In the genomic region with DNA sequence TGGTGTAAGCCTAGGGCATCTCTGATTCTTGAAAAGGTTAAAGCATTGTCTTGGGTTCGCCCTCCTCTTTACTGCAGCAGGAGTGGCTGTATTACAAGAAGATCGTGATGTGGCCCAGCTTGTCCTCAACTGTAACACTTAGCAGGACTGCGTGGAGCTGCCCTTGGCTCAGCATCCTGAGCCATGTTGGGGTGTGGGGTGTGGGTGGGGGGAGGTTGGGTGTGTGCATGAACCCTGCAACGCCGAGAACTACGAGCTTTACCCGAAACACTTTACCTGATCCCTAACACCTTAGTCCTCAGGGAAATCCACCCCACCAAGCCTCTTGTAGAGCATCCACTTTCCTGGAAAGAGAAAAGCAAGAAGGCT, we compare ENCODE assay signal across 8 mouse cellular contexts. TPM values are rescaled to one million over a fixed set of nuclear protein-coding genes. Genes with fewer than 3 reads are reported as not detected.
DNase-seq lines count a peak whose midpoint lies in the region; ATAC-seq and TF ChIP-seq lines count a peak whose summit lies in the region.

No protein-coding gene starts in this region.

- H3K9me3 ChIP-seq in heart, embryonic 11.5 days (replicated peaks; ENCODE audit: control insufficient read depth, low read length), result no peaks in the 10 kb centered on the region
- H3K9me3 ChIP-seq in ES-E14 (ENCODE audit: control insufficient read depth, insufficient read depth, low read depth, low read length), result no peaks in the 10 kb centered on the region
- no peaks in the 10 kb centered on the region for H3K9me3 ChIP-seq in hindbrain, embryonic 11.5 days (ENCODE audit: control insufficient read depth, low read length)

- H3K4me2 ChIP-seq in heart, embryonic 11.5 days, result peak overlapping the region; percentile 81
- peak overlapping the region; percentile 66; the same call in 1 of the 2 replicates for H3K4me2 ChIP-seq in hindbrain, embryonic 11.5 days (replicated peaks; ENCODE audit: low read depth, low read length)

- WGBS in heart, embryonic 11.5 days (ENCODE audit: insufficient replicate concordance), result 44% methylated on average over 7 of the region's 7 CpGs
- 49% methylated on average over 7 of the region's 7 CpGs for WGBS in hindbrain, embryonic 11.5 days

- in situ Hi-C loops in ES-E14 (cut with MboI; ENCODE audit: low sequenced_read_pairs in 2 of 2, unreplicated experiment in 2 of 2), result no loop called here

- H3K27me3 ChIP-seq in heart, embryonic 11.5 days (ENCODE audit: control insufficient read depth, insufficient read depth, low read length), result no peaks in the 10 kb centered on the region
- H3K27me3 ChIP-seq in hindbrain, embryonic 11.5 days (ENCODE audit: control insufficient read depth, insufficient read depth, low read length), result no peaks in the 10 kb centered on the region

- intact Hi-C loops in heart, postnatal 10 days (cut with DNase I), result no loop called here

- peaks cover 20% of the 10 kb centered on the region for H3K36me3 ChIP-seq in heart, embryonic 11.5 days (ENCODE audit: control insufficient read depth, insufficient read depth, low read length)
- H3K36me3 ChIP-seq in ES-E14 (ENCODE audit: control insufficient read depth, insufficient read depth, low read length, poor library complexity, severe bottlenecking), result peaks cover 28% of the 10 kb centered on the region
- 0 out of 2 replicates have a peak, but pooled peaks cover 2% of the 10 kb centered on the region for H3K36me3 ChIP-seq in hindbrain, embryonic 11.5 days (ENCODE audit: control insufficient read depth, insufficient read depth, low read length)

- no peak for ATAC-seq in heart, embryonic 11.5 days (replicated peaks; ENCODE audit: insufficient number of reproducible peaks, low FRiP score, low TSS enrichment)
- no peak; the same call in 1 of the 2 replicates for ATAC-seq in hindbrain, embryonic 11.5 days (ENCODE audit: low FRiP score)
- peak; percentile 2; the same call in 1 of the 2 replicates for ATAC-seq in megakaryocyte progenitor cell, adult 5-6 weeks (replicated peaks; ENCODE audit: poor library complexity)

- no peak overlapping the region for H3K27ac ChIP-seq in heart, embryonic 11.5 days (ENCODE audit: low read depth, low read length)
- no peak overlapping the region for H3K27ac ChIP-seq in ES-E14 (ENCODE audit: insufficient read depth, low read depth, low read length, poor library complexity, severe bottlenecking)
- no peak overlapping the region for H3K27ac ChIP-seq in hindbrain, embryonic 11.5 days (ENCODE audit: low read depth, low read length)

- peaks cover 7% of the 10 kb centered on the region; the same call in 1 of the 2 replicates for H3K4me1 ChIP-seq in heart, embryonic 11.5 days (ENCODE audit: control insufficient read depth, insufficient read depth, low read length)
- H3K4me1 ChIP-seq in ES-E14 (ENCODE audit: control insufficient read depth in 2 of 2, insufficient read depth in 2 of 2, low read length in 2 of 2, poor library complexity in 1 of 2), result peaks cover 3 to 15% of the 10 kb centered on the region in 2 experiments; a peak in 2 of 4 replicates
- H3K4me1 ChIP-seq in hindbrain, embryonic 11.5 days (replicated peaks; ENCODE audit: control insufficient read depth, insufficient read depth, low read length), result no peaks in the 10 kb centered on the region

- peak overlapping the region; percentile 97 for H3K4me3 ChIP-seq in heart, embryonic 11.5 days (ENCODE audit: low read depth, low read length)
- H3K4me3 ChIP-seq in ES-E14 (ENCODE audit: insufficient read depth in 1 of 2, low read depth in 1 of 2, low read length in 2 of 2, poor library complexity in 1 of 2, severe bottlenecking in 1 of 2), result peak overlapping the region in 1 of 2 experiments; percentile 22; a peak in 1 of 4 replicates
- peak overlapping the region; percentile 95 for H3K4me3 ChIP-seq in hindbrain, embryonic 11.5 days (ENCODE audit: low read depth, low read length)

- peak overlapping the region; percentile 52; the same call in 1 of the 2 replicates for H3K9ac ChIP-seq in heart, embryonic 11.5 days (ENCODE audit: low read depth, low read length)
- peak overlapping the region; percentile 14; the same call in 1 of the 2 replicates for H3K9ac ChIP-seq in ES-E14 (ENCODE audit: insufficient read depth, low read depth, low read length, poor library complexity, severe bottlenecking)
- peak overlapping the region; percentile 28; the same call in 1 of the 2 replicates for H3K9ac ChIP-seq in hindbrain, embryonic 11.5 days (ENCODE audit: low read depth, low read length)

- DNase-seq in heart, postnatal 10 days, result no peak
- no peak for DNase-seq in ES-E14 (ENCODE audit: low read depth, low spot score)
- no peak for DNase-seq in hindbrain, embryonic 11.5 days (ENCODE audit: low spot score)
- DNase-seq in layer of hippocampus, postnatal 10 days (ENCODE audit: low spot score in 2 of 2), result no peak
- DNase-seq in right cerebral cortex, postnatal 14 days, result no peak
- no peak for DNase-seq in urinary bladder, adult 18-20 months (ENCODE audit: low spot score in 2 of 2)

TF ChIP-seq in ES-E14, 5 proteins besides CTCF, POLR2A, EP300 and RAD21:
- no peak for TF ChIP-seq MAFK (IDR thresholded peaks at IDR 0.05; ENCODE audit: insufficient read depth, low read depth, low read length)
- TF ChIP-seq HCFC1 (IDR thresholded peaks at IDR 0.05; ENCODE audit: borderline replicate concordance, insufficient read depth, low read length), result no peak

RNA-seq across cellular contexts. Expression of a gene that starts 0.3 kb away (rescaled TPM):
- 176 and 204 TPM in 2 replicates for polyA plus RNA-seq in heart, embryonic 11.5 days (2014; fragmentation: Nextera tagmentation; extraction: Ambion mirVana)
- total RNA-seq in heart, postnatal 10 days (2021), result 100 to 1,000 TPM; 120 to 122 TPM
- 161 and 182 TPM in 2 replicates for total RNA-seq in ES-E14 (2012; rRNA removed)
- 225 and 242 TPM in 2 replicates for polyA plus RNA-seq in hindbrain, embryonic 11.5 days (2014; fragmentation: Nextera tagmentation; extraction: Ambion mirVana)
- 56.7 and 60.6 TPM in 2 replicates for total RNA-seq in megakaryocyte progenitor cell, adult 5-6 weeks (2015)
- 336 and 416 TPM in 2 replicates for total RNA-seq in megakaryocyte progenitor cell, adult 5-6 weeks (2017)
- 100 to 1,000 TPM; 316 to 337 TPM for total RNA-seq in layer of hippocampus, postnatal 10 days (2021)

RNA-seq across cellular contexts. Expression of a gene that starts 12.3 kb away (rescaled TPM):
- polyA plus RNA-seq in heart, embryonic 11.5 days (2014; fragmentation: Nextera tagmentation; extraction: Ambion mirVana), result 122 and 123 TPM in 2 replicates
- 10 to 100 TPM; 41.6 to 42.7 TPM for total RNA-seq in heart, postnatal 10 days (2021)
- total RNA-seq in ES-E14 (2012; rRNA removed), result 110 and 150 TPM in 2 replicates
- polyA plus RNA-seq in hindbrain, embryonic 11.5 days (2014; fragmentation: Nextera tagmentation; extraction: Ambion mirVana), result 115 and 117 TPM in 2 replicates
- 48.9 and 56.0 TPM in 2 replicates for total RNA-seq in megakaryocyte progenitor cell, adult 5-6 weeks (2015)
- total RNA-seq in megakaryocyte progenitor cell, adult 5-6 weeks (2017), result 41.9 and 51.4 TPM in 2 replicates
- 10 to 100 TPM; 37.4 to 38.2 TPM for total RNA-seq in layer of hippocampus, postnatal 10 days (2021)

RNA-seq across cellular contexts. Expression of a gene that starts 51.6 kb away (rescaled TPM):
- polyA plus RNA-seq in heart, embryonic 11.5 days (2014; fragmentation: Nextera tagmentation; extraction: Ambion mirVana), result 4.2 and 4.3 TPM in 2 replicates
- 10 to 100 TPM in 1 of 2 experiments, 1 to 10 TPM in 1; 9.4 to 10.0 TPM for total RNA-seq in heart, postnatal 10 days (2021)
- total RNA-seq in ES-E14 (2012; rRNA removed), result 10.1 and 10.3 TPM in 2 replicates
- polyA plus RNA-seq in hindbrain, embryonic 11.5 days (2014; fragmentation: Nextera tagmentation; extraction: Ambion mirVana), result 6.8 TPM in 2 replicates
- 24.7 and 28.1 TPM in 2 replicates for total RNA-seq in megakaryocyte progenitor cell, adult 5-6 weeks (2015)
- total RNA-seq in megakaryocyte progenitor cell, adult 5-6 weeks (2017), result 18.8 and 19.9 TPM in 2 replicates
- total RNA-seq in layer of hippocampus, postnatal 10 days (2021), result 10 to 100 TPM; 57.3 to 58.6 TPM
